In the genomic region with DNA sequence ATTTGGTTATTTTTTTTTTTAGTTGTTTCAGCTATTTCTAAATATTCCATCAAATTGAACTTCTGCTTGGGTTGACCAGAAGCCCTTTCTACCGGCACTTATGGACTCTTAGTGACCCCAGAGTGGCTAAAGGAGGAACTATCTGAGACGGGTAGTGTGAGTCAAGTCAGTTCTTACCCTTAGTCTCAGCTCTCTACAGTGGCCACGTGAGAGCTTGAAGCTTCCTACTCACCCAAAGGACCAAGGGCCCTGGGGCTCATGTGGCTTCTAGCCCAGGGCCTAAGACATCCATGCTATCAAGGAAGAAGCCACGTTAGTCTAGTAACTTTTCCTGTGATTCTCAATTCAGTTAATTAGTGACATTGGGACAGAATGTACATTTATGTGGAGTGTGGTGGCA, we compare ENCODE assay signal across 30 mouse cellular contexts.
A peak's percentile ranks its signal among the peaks of the same experiment; 100 is the strongest.
DNase-seq lines count a peak whose midpoint lies in the region; ATAC-seq and TF ChIP-seq lines count a peak whose summit lies in the region.
"Had no signal": no experiment of that assay in that cellular context is flagged by ENCODE, and none has a peak within 500 bp of the region (broad histone marks: within the 10 kb centered on the region; RNA-seq: fewer than 3 reads in every experiment).

No protein-coding gene starts in this region.

- no peaks in the 10 kb centered on the region for H3K4me1 ChIP-seq in lung, postnatal 0 days (ENCODE audit: insufficient read depth, low read depth, low read length)
- no peaks in the 10 kb centered on the region; the same call in 1 of the 2 replicates for H3K4me1 ChIP-seq in bone marrow, adult 2 months (ENCODE audit: control insufficient read depth, insufficient read depth, low read length)
- H3K4me1 ChIP-seq: forebrain, embryonic 10.5 days; forebrain, embryonic 15.5 days; hindbrain, embryonic 13.5 days; megakaryocyte, embryonic 14.5 days; midbrain, embryonic 13.5 days had no signal

- H3K27ac ChIP-seq in lung, postnatal 0 days (ENCODE audit: low read length): no peak overlapping the region
- peak overlapping the region; percentile 26; the same call in 1 of the 2 replicates for H3K27ac ChIP-seq in bone marrow, adult 2 months (ENCODE audit: control insufficient read depth, insufficient read depth, low read depth, low read length, poor library complexity)
- H3K27ac ChIP-seq: embryonic facial prominence, embryonic 13.5 days; forebrain, embryonic 10.5 days; forebrain, embryonic 15.5 days; hindbrain, embryonic 13.5 days; limb, embryonic 12.5 days; liver, embryonic 14.5 days; midbrain, embryonic 13.5 days; stomach, postnatal 0 days had no signal

- no peak for TF ChIP-seq CTCF in lung, postnatal 0 days (IDR thresholded peaks at IDR 0.05)
- no peak for TF ChIP-seq CTCF in bone marrow, adult 2 months (IDR thresholded peaks at IDR 0.05; ENCODE audit: control insufficient read depth, insufficient read depth, low read length)

- no peak for TF ChIP-seq EP300 in lung, postnatal 0 days (IDR thresholded peaks at IDR 0.05)

- H3K4me3 ChIP-seq in lung, postnatal 0 days (ENCODE audit: low read depth, low read length): no peak overlapping the region
- no peak overlapping the region for H3K4me3 ChIP-seq in bone marrow, adult 2 months (replicated peaks; ENCODE audit: control insufficient read depth, low read depth, low read length)
- H3K4me3 ChIP-seq: embryonic facial prominence, embryonic 13.5 days; forebrain, embryonic 10.5 days; forebrain, embryonic 15.5 days; hindbrain, embryonic 13.5 days; limb, embryonic 12.5 days; megakaryocyte, embryonic 14.5 days; midbrain, embryonic 13.5 days had no signal

- DNase-seq in lung, postnatal 0 days (ENCODE audit: low spot score): peak; percentile 36
- DNase-seq in lung, postnatal 10 days: no peak
- no peak for DNase-seq in thymus, postnatal 36 days
- DNase-seq in left cerebral cortex, adult 8-10 months (ENCODE audit: low spot score in 2 of 2): no peak
- DNase-seq in right cerebral cortex, postnatal 25 days: no peak
- DNase-seq: cerebellum, adult 11-12 months; cerebellum, adult 9-11 months; gastrocnemius, postnatal 25 days; heart, adult 18-20 months; heart, postnatal 36 days; kidney, postnatal 14 days; right cerebral cortex, adult 18-20 months; right cerebral cortex, postnatal 4 days; thymus, adult 18-20 months; thymus, postnatal 25 days had no signal

- 73% methylated on average over 4 of the region's 4 CpGs for WGBS in lung, postnatal 0 days
- WGBS in bone marrow, adult 2 months: 38% methylated on average over 4 of the region's 4 CpGs

- H3K9ac ChIP-seq in lung, postnatal 0 days (replicated peaks; ENCODE audit: low read depth): no peak overlapping the region
- H3K9ac ChIP-seq: embryonic facial prominence, embryonic 13.5 days; forebrain, embryonic 15.5 days; hindbrain, embryonic 13.5 days; limb, embryonic 12.5 days; liver, embryonic 14.5 days; midbrain, embryonic 13.5 days had no signal

- no peak for TF ChIP-seq POLR2A in bone marrow, adult 2 months (IDR thresholded peaks at IDR 0.05; ENCODE audit: borderline replicate concordance, control insufficient read depth, low read depth, low read length)

- no peak overlapping the region for H3K4me2 ChIP-seq in lung, postnatal 0 days (replicated peaks; ENCODE audit: low read depth, low read length)
- H3K4me2 ChIP-seq: embryonic facial prominence, embryonic 13.5 days; forebrain, embryonic 15.5 days; heart, embryonic 11.5 days; hindbrain, embryonic 13.5 days; limb, embryonic 12.5 days; midbrain, embryonic 13.5 days had no signal

- ATAC-seq in lung, postnatal 0 days: 0 out of 2 replicates have a peak, but pooled peaks have one; percentile 34
- ATAC-seq in granulocyte monocyte progenitor cell, adult 5-6 weeks (replicated peaks; ENCODE audit: poor library complexity, severe bottlenecking): peak; percentile 60
- ATAC-seq in megakaryocyte progenitor cell, adult 5-6 weeks (replicated peaks; ENCODE audit: poor library complexity): peak; percentile 63
- ATAC-seq: forebrain, embryonic 15.5 days; intestine, postnatal 0 days; midbrain, embryonic 13.5 days had no signal

- no peaks in the 10 kb centered on the region for H3K9me3 ChIP-seq in lung, postnatal 0 days (ENCODE audit: low read length)
- H3K9me3 ChIP-seq: embryonic facial prominence, embryonic 13.5 days; forebrain, embryonic 10.5 days; forebrain, embryonic 15.5 days; hindbrain, embryonic 13.5 days; limb, embryonic 12.5 days; megakaryocyte, embryonic 14.5 days; midbrain, embryonic 13.5 days had no signal

- H3K27me3 ChIP-seq in lung, postnatal 0 days (replicated peaks; ENCODE audit: insufficient read depth, low read length): no peaks in the 10 kb centered on the region
- H3K27me3 ChIP-seq: CH12.LX; embryonic facial prominence, embryonic 13.5 days; forebrain, embryonic 15.5 days; hindbrain, embryonic 13.5 days; limb, embryonic 12.5 days; megakaryocyte, embryonic 14.5 days; midbrain, embryonic 13.5 days had no signal

- H3K36me3 ChIP-seq in lung, postnatal 0 days (ENCODE audit: insufficient read depth, low read length): no peaks in the 10 kb centered on the region
- H3K36me3 ChIP-seq: embryonic facial prominence, embryonic 13.5 days; forebrain, embryonic 10.5 days; forebrain, embryonic 15.5 days; hindbrain, embryonic 13.5 days; limb, embryonic 12.5 days; midbrain, embryonic 13.5 days had no signal
